Mouse (Mus musculus) ES-Bruce4 (cell line): ENCODE data around the gene Foxj2.

ENCODE experiments used
- CTCF ChIP-seq: IDR thresholded peaks from one replicate; pipeline ENCODE4 v1.8.1; 2011; ENCODE audit warnings: low read depth, low read length
- POLR2A ChIP-seq: IDR thresholded peaks from one replicate; pipeline ENCODE4 v1.8.1; 2011; ENCODE audit warnings: low read length; ENCODE audit not compliant: insufficient read depth

GRCm38 (mm10) chr6:122854552-122854951 lies 34.8 kb downstream of the Foxj2 start:
- TF ChIP-seq CTCF (no peak), POLR2A (no peak)
